Mouse (Mus musculus) B cell, adult 67 days (primary cell): ENCODE data around the gene Rhox7b. TPM values are rescaled to one million over a fixed set of nuclear protein-coding genes. Genes with fewer than 3 reads are reported as not detected.

Experiments
- total RNA-seq, 2 experiments: library from RNA; stranded (reverse); gene quantifications; 4 replicates each; pipeline ENCODE4 v1.2.4; 2023

Rhox7b gene
- not detected for total RNA-seq

DNA sequence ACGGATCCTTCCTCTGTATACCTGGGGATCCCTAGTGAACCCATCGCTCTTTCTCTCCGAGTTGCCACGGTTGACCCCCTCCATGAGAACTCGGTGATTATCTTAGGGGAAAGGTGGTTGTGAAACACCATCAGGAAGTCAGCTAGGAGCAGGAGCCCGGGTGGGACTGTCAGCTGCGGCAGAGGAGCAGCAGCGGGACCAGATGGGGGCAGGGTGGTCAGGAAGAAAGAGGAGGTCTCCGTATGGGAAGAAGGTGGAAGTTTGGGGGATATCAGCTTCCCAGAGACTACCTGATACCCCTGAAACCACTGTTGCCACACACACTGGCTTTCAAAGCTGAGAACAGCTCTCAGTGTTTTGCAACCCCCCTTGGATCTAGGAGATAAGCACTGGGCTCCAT, at the start of gene Rhox7b:
Rhox7b (minus strand) TSS at position 101 of the 400 bp plus-strand sequence.

DNA sequence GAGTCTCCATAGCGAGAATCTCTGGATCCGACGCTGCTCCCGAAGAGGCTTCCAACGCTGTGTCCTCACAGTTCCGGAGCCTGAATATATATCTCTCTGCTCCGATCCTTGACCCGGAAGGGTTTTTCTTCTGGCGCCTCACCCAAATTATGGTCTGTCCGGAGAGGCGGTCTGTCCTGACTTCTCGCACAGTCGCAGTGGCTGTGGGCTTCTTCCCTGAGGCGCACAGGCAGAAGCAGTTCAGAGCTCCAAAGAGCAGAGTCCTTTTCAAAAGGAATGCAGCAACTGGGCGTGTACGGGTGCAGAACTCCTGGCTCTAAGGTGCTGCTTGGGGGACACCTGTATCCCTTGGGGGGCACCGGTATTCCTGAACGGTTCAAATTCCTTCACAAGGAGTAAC, 4.6 kb upstream of the Rhox7b start, which contains the start of gene Rhox9:
Rhox9 (minus strand) TSS at position 101 of the 400 bp plus-strand sequence.

DNA sequence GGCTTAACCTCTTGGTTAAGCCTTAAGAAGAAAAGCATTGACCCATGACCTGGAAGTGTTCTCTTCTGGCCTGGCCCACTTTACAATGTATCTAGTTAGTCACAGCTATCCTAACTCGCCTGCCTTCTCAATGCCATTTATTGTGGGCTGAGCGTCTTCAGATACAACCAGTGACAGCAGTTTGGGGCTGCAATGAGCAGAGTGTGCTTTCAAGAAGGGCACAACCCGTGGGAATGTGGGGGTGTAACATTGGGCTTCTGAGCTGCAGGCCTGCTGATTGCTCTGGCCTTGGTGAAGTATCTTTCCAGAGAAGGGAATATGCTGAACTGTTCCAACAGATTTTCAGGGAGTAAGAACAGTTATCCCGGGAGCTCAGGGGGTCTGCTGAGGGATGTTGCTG, 18.2 kb downstream of the Rhox7b start, which contains the start of gene Rhox8:
Rhox8 (minus strand) TSS at position 101 of the 400 bp plus-strand sequence.

Other genes with a start within 250 kb of the Rhox7b start
- not detected for gene Rhox4g, start 245.9 kb downstream of the Rhox7b start, total RNA-seq
- gene Rhox3h, start 228.5 kb downstream of the Rhox7b start, total RNA-seq = not detected
- not detected for gene Rhox2h, start 224.0 kb downstream of the Rhox7b start, total RNA-seq
- not detected for gene Rhox5, start 92.4 kb downstream of the Rhox7b start, total RNA-seq
- not detected for gene Rhox6, start 70.3 kb downstream of the Rhox7b start, total RNA-seq
- gene Rhox7a, start 65.5 kb downstream of the Rhox7b start, total RNA-seq = not detected
- gene Rhox8, start 18.3 kb downstream of the Rhox7b start, total RNA-seq = not detected
- gene Rhox9, start 4.5 kb upstream of the Rhox7b start, total RNA-seq = not detected
- not detected for gene Btg1-ps1, start 121.6 kb upstream of the Rhox7b start, total RNA-seq
- gene Btg1-ps2, start 145.9 kb upstream of the Rhox7b start, total RNA-seq = not detected
- gene Rhox10, start 169.2 kb upstream of the Rhox7b start, total RNA-seq = not detected
- gene Rhox11, start 187.9 kb upstream of the Rhox7b start, total RNA-seq = not detected
- gene Rhox12, start 213.7 kb upstream of the Rhox7b start, total RNA-seq = not detected
- not detected for gene Rhox13, start 224.0 kb upstream of the Rhox7b start, total RNA-seq